Mouse (Mus musculus): ENCODE measurements around the gene Crtam. TPM values are rescaled to one million over a fixed set of nuclear protein-coding genes. Genes with fewer than 3 reads are reported as not detected.

The Crtam gene
- polyA plus RNA-seq, 1 experiment from 2014 or later: not detected

GRCm38 (mm10) chr9:41011512-41012436 is 7.3 kb upstream of the Crtam start:
- DNase-seq (ENCODE audit: low read depth, low spot score) (no peak), ATAC-seq (no peak)
- no peak for TF ChIP-seq CTCF (IDR thresholded peaks at IDR 0.05)
- POLR2A ChIA-PET: no interaction called here
- CTCF ChIA-PET: no interaction called here
- H3K27me3 ChIP-seq: no peaks in the 10 kb centered on the region
- in situ Hi-C loops (cut with MboI; ENCODE audit: low pct_unique_long_range_greater_than_20kb): no loop called here

- POLR2A ChIA-PET: no interaction called here
- in situ Hi-C loops (cut with MboI; ENCODE audit: low pct_unique_long_range_greater_than_20kb): no loop called here
- no peaks in the 10 kb centered on the region for H3K27me3 ChIP-seq
- ATAC-seq (no peak), DNase-seq (ENCODE audit: low read depth, low spot score) (no peak)
- no peak for TF ChIP-seq CTCF (IDR thresholded peaks at IDR 0.05)
- CTCF ChIA-PET: no interaction called here
These were observed 3.4 kb upstream of the Crtam start for GRCm38 (mm10) chr9:41007785-41008184.

DNA sequence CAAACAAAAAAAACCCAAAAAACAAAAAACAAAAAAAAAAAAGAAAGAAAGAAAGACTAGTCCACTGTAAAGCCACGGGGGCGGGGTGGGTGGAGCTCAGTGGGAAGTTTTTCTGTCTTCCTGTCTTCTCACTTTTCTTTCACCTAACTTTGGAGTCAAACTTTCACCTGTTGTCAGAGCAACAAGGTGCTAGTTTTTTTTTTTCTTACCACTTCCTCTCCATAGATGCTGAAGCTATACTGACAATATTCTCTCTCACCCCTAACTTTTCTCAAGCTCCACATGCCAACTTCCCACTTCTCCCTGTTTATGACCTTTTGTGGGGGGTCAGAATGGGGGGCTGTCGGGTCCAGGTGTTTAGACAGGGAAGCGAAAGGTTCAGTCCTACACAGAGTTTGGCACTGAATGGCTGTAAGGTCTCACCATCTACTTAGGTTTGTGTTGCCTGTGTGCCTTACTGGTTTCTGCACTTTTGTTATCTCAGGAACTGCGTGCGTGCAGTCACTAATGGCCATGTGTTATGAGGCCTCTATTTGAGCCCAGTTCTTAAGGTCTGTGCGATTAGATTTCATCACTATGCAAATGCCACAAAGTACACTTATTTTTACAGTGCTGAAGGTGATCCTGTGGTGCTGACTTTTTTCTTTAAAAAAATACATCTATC is 7.2 kb downstream of the Crtam start:
- no peak for DNase-seq (ENCODE audit: low read depth, low spot score)
- ChIA-PET CTCF (interaction anchor here (1.1 kb wide), 1 partner anchor 208 kb away, joined by 3 read pairs; no protein-coding TSS in a partner anchor), POLR2A (no interaction called here)
- TF ChIP-seq CTCF (IDR thresholded peaks at IDR 0.05): no peak
- in situ Hi-C loops (cut with MboI; ENCODE audit: low pct_unique_long_range_greater_than_20kb): loop anchor here (25.0 kb wide), 1 partner anchor 965 kb away; no protein-coding TSS in a partner anchor
- no peaks in the 10 kb centered on the region for H3K27me3 ChIP-seq
- ATAC-seq: no peak

GRCm38 (mm10) chr9:40994075-40994474 is 10.4 kb downstream of the Crtam start:
- in situ Hi-C loops (cut with MboI; ENCODE audit: low pct_unique_long_range_greater_than_20kb): loop anchor here (5.0 to 25.0 kb wide), 3 partner anchors 33 to 968 kb away; no protein-coding TSS in a partner anchor
- ATAC-seq: no peak
- POLR2A ChIA-PET: no interaction called here

DNA sequence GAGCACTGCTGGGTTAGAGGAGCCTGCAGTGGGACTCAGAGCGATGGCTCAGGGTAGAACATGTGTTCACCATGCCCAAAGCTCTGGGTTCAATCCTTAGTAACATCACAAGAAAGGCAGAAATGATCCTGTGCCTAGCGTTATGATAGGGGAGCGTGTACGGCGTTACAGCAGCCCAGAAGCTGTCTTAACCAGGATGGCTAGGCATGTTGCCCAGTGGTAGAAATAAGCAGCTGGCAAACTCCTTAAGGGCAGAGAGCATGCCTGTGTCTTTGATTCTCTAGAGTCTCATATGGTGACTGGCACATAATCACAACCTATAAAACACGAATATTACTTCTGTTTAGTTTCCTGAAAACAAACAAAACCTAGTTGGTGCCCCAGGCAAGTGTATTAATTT is 12.9 kb downstream of the Crtam start:
- TF ChIP-seq CTCF (IDR thresholded peaks at IDR 0.05): no peak
- in situ Hi-C loops (cut with MboI; ENCODE audit: low pct_unique_long_range_greater_than_20kb): loop anchor here (5.0 to 25.0 kb wide), 3 partner anchors 36 to 971 kb away; no protein-coding TSS in a partner anchor
- no peaks in the 10 kb centered on the region for H3K27me3 ChIP-seq
- ChIA-PET CTCF (interaction anchor here (1.0 to 2.6 kb wide), 5 partner anchors 9 to 216 kb away, joined by 3 to 11 read pairs (median 8); no protein-coding TSS in a partner anchor), POLR2A (interaction anchor here (0.6 to 0.9 kb wide), 2 partner anchors 12 to 248 kb away, joined by 3 read pairs; no protein-coding TSS in a partner anchor)
- ATAC-seq: no peak
- DNase-seq (ENCODE audit: low read depth, low spot score): no peak

More at GRCm38 (mm10) chr9:40994075-40994474, 10.4 kb downstream of the Crtam start:
- DNase-seq (ENCODE audit: low read depth, low spot score): no peak
- CTCF ChIA-PET: no interaction called here
- no peaks in the 10 kb centered on the region for H3K27me3 ChIP-seq
- no peak for TF ChIP-seq CTCF (IDR thresholded peaks at IDR 0.05)

DNA sequence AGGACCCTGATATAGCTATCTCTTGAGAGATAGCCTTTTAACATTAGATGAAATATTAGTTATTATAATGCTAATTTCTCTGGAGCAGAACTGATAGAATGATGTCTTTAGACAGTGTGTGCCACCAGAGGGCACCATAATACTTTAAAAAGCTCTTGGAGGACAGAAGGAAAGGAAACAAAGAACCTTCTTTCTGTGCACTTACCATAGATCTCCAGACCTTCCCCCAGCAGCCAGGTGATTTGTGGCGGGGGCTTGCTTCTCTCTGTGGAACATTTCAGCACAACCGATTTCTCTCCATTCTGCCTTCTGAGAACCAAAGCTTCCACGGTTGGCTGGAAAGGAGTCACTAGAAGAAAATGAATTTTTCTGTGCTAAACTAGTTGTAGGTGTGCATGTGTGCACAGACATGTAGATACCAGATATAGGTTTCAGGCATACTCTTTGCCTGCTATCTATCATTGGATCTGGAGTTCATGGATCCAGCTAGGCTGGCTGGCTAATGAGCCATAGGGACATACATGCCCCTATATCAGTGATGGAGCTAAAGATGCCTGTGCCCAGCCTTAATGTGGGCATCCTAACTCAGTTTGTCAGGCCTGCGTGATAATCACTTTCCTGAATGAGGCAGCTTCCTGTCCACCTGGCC is 14.4 kb downstream of the Crtam start:
- peak; percentile 66 for TF ChIP-seq CTCF (IDR thresholded peaks at IDR 0.05)
- ChIA-PET POLR2A (interaction anchor here (0.6 to 0.9 kb wide), 3 partner anchors 39 to 218 kb away, joined by 3 to 5 read pairs (median 3); no protein-coding TSS in a partner anchor), CTCF (interaction anchor here (0.9 to 2.6 kb wide), 10 partner anchors 13 to 233 kb away, joined by 3 to 49 read pairs (median 8); no protein-coding TSS in a partner anchor)
- H3K27me3 ChIP-seq: peaks cover 8% of the 10 kb centered on the region
- no peak for DNase-seq (ENCODE audit: low read depth, low spot score)
- ATAC-seq: no peak
- in situ Hi-C loops (cut with MboI; ENCODE audit: low pct_unique_long_range_greater_than_20kb): loop anchor here (5.0 to 25.0 kb wide), 5 partner anchors 37 to 972 kb away; no protein-coding TSS in a partner anchor

DNA sequence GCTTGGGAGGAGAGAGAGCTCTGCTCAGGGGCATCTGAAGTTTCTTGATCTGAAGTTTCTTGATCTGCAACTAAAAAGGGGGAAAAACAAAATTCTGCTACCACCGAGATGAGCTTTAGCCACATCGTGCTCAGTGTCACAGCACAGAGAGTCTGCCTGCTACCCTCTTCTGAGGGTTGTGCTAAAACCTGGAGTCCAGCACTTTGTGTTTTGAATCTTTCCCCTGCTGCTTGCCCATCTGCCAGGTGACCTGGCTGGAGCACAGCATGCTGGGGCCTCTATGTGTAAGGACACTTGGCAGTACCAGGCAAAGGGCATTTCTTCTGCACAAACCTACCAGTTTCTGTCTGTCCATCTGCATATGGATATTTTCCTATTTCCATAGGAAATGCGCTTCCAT is 20.1 kb downstream of the Crtam start:
- CTCF ChIA-PET: interaction anchor here (0.8 to 3.1 kb wide), 3 partner anchors 19 to 368 kb away, joined by 3 to 10 read pairs (median 3); no protein-coding TSS in a partner anchor
- in situ Hi-C loops (cut with MboI; ENCODE audit: low pct_unique_long_range_greater_than_20kb): loop anchor here (10.0 to 25.0 kb wide), 3 partner anchors 150 to 978 kb away; no protein-coding TSS in a partner anchor
- DNase-seq (ENCODE audit: low read depth, low spot score) (no peak), ATAC-seq (no peak)
- POLR2A ChIA-PET: no interaction called here
- H3K27me3 ChIP-seq: peaks cover 15% of the 10 kb centered on the region
- no peak for TF ChIP-seq CTCF (IDR thresholded peaks at IDR 0.05)

- CTCF ChIA-PET: interaction anchor here (1.1 to 3.1 kb wide), 3 partner anchors 18 to 224 kb away, joined by 3 to 10 read pairs (median 4); no protein-coding TSS in a partner anchor
- in situ Hi-C loops (cut with MboI; ENCODE audit: low pct_unique_long_range_greater_than_20kb): loop anchor here (10.0 to 25.0 kb wide), 3 partner anchors 149 to 979 kb away; no protein-coding TSS in a partner anchor
- DNase-seq (ENCODE audit: low read depth, low spot score) (no peak), ATAC-seq (no peak)
- peaks cover 18% of the 10 kb centered on the region for H3K27me3 ChIP-seq
- TF ChIP-seq CTCF (IDR thresholded peaks at IDR 0.05): no peak
- POLR2A ChIA-PET: no interaction called here
These were observed 20.7 kb downstream of the Crtam start for GRCm38 (mm10) chr9:40983758-40984157.

DNA sequence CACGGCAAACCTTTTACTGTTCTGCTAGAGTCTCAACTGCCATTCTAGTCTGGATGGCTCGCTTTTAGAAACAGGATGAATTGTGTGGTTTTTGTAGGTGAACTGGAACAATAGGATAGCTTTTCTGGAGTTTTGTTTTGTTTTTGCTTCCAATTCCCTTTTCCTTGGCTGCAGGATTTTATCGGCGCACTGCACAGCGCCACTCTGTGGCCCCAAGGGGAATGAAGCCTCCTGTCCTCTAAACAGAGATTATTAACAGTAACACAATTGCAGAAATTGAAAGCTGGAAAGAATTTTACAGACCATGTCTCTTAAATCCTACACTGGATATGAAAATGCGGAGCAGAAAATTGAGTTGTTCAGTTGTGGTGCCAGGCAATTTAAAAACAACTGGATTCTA is 21.9 kb downstream of the Crtam start:
- TF ChIP-seq CTCF (IDR thresholded peaks at IDR 0.05): peak; percentile 86
- ATAC-seq (no peak), DNase-seq (ENCODE audit: low read depth, low spot score) (no peak)
- POLR2A ChIA-PET: no interaction called here
- H3K27me3 ChIP-seq: peaks cover 18% of the 10 kb centered on the region
- in situ Hi-C loops (cut with MboI; ENCODE audit: low pct_unique_long_range_greater_than_20kb): loop anchor here (10.0 to 25.0 kb wide), 3 partner anchors 148 to 980 kb away; no protein-coding TSS in a partner anchor
- CTCF ChIA-PET: interaction anchor here (0.9 to 3.1 kb wide), 6 partner anchors 10 to 225 kb away, joined by 3 to 10 read pairs (median 4); no protein-coding TSS in a partner anchor
